Mouse (Mus musculus): ENCODE results near the gene Pxmp4. TPM values are rescaled to one million over a fixed set of nuclear protein-coding genes. Genes with fewer than 3 reads are reported as not detected.
A peak's percentile ranks its signal among the peaks of the same experiment; 100 is the strongest.

Gene Pxmp4
- polyA plus RNA-seq, 1 experiment from 2014 or later: 17.0 TPM

DNA sequence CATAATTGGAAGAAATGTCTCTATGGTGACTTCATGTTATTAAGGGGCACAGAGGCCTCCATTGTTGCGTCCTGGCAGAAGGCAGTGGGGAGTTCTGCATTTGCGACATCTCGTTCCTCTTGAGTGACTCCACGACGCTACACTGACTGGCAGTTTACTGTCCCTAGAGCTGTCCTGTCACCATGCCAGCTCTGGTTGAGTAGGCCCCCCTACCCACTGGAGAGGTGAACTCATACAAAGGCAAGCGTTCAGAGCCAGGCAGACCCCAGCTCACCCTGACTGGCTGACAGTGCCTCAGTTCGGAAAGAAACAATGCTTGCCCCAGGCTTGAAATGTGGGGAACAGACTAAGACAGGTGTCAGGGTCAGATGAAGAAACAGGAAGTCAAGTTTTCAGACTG lies 29.2 kb downstream of the Pxmp4 start:
- in situ Hi-C loops (cut with MboI; ENCODE audit: low pct_unique_long_range_greater_than_20kb): no loop called here
- no peaks in the 10 kb centered on the region for H3K27me3 ChIP-seq
- DNase-seq (ENCODE audit: low read depth, low spot score) (no peak), ATAC-seq (no peak)
- ChIA-PET POLR2A (no interaction called here), CTCF (no interaction called here)
- no peak for TF ChIP-seq CTCF (IDR thresholded peaks at IDR 0.05)

DNA sequence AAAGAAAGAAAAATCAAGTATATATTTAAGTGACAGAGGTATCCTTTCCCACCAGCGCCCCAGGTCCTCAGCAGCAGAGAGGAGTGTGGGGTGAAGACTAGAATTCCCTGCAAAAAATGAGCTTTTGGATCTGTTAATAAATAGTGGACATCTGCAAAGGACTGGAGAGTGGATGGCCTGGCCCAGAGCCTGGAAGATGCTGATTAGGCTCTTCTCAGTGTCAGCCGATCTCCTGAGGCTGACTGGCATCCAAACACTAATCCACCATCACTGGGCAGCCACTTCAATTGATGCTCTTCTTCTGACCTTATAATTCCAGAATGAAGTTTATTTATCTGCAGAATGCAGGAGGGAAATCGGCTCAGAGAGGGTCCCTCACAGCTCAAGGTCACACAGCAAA lies 30.5 kb downstream of the Pxmp4 start:
- DNase-seq (ENCODE audit: low read depth, low spot score) (no peak), ATAC-seq (no peak)
- TF ChIP-seq CTCF (IDR thresholded peaks at IDR 0.05): no peak
- ChIA-PET CTCF (interaction anchor here (0.7 kb wide), 1 partner anchor 25 kb away, joined by 3 read pairs; no protein-coding TSS in a partner anchor), POLR2A (no interaction called here)
- in situ Hi-C loops (cut with MboI; ENCODE audit: low pct_unique_long_range_greater_than_20kb): no loop called here
- no peaks in the 10 kb centered on the region for H3K27me3 ChIP-seq

DNA sequence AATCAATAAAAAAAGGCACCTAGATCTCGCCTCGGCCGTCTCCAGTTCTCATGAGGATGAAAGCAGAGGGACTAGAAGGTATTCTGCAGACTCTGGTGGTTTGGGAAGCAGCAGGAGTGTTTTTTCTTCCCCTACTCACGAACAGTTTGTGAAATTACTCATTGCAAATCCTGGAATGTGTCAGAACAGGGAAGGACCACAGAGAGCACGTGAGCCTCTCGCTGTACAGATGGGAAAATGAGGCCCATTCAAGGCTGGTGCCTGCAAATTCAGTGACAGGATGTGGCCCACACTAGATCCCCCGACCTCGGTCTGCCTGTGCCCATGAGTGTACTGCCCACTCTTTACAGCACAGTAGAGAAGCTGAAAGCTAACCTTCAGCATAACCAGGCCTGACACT lies 31.5 kb downstream of the Pxmp4 start:
- H3K27me3 ChIP-seq: no peaks in the 10 kb centered on the region
- ChIA-PET CTCF (no interaction called here), POLR2A (interaction anchor here (0.6 kb wide), 1 partner anchor 23 kb away, joined by 3 read pairs; no protein-coding TSS in a partner anchor)
- ATAC-seq (no peak), DNase-seq (ENCODE audit: low read depth, low spot score) (no peak)
- no peak for TF ChIP-seq CTCF (IDR thresholded peaks at IDR 0.05)
- in situ Hi-C loops (cut with MboI; ENCODE audit: low pct_unique_long_range_greater_than_20kb): no loop called here

DNA sequence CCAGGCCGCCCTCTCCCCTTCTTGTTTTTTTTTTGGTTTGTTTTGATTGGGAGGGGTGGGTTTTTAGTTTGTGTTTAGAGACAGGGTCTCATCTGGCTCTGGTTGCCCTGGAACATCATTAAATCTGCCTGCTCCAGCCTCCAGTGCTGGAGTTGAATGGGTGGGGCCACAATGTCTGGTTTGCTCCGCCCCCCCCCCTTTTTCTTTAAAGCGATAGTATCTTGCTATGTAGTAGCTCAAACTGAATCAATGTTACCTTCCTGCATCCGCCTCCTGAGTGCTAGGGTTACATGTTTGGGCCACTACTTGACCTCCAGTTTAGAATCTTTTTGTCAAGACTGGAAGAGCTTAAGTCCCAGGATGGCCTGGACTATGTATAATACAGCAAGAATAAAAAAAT lies 32.2 kb downstream of the Pxmp4 start:
- POLR2A ChIA-PET: interaction anchor here (0.6 kb wide), 1 partner anchor 73 kb away, joined by 5 read pairs; no protein-coding TSS in a partner anchor
- CTCF ChIA-PET: no interaction called here
- no peaks in the 10 kb centered on the region for H3K27me3 ChIP-seq
- ATAC-seq (no peak), DNase-seq (ENCODE audit: low read depth, low spot score) (no peak)
- no peak for TF ChIP-seq CTCF (IDR thresholded peaks at IDR 0.05)
- in situ Hi-C loops (cut with MboI; ENCODE audit: low pct_unique_long_range_greater_than_20kb): no loop called here

DNA sequence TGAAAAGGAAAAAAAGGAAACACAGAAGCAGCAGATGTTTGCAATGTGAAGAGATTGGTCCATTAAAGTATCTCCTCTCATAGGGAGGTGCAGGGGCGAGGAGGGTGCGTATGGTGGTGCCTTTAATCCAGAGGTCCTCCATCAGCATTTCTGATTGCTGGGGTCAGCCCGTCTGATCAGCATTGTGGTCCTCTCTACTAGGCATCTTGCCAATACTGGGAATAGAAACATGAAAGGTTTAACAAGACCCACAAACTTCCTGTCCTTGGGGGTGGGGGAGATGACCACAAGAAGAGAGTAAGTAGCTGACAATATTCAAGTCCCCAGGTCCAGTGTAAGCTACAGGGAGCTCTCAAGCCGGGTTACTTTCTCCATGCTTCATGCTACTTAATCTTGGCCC lies 32.8 kb downstream of the Pxmp4 start:
- POLR2A ChIA-PET: no interaction called here
- ATAC-seq (no peak), DNase-seq (ENCODE audit: low read depth, low spot score) (no peak)
- TF ChIP-seq CTCF (IDR thresholded peaks at IDR 0.05): no peak
- no peaks in the 10 kb centered on the region for H3K27me3 ChIP-seq
- in situ Hi-C loops (cut with MboI; ENCODE audit: low pct_unique_long_range_greater_than_20kb): no loop called here
- CTCF ChIA-PET: no interaction called here

DNA sequence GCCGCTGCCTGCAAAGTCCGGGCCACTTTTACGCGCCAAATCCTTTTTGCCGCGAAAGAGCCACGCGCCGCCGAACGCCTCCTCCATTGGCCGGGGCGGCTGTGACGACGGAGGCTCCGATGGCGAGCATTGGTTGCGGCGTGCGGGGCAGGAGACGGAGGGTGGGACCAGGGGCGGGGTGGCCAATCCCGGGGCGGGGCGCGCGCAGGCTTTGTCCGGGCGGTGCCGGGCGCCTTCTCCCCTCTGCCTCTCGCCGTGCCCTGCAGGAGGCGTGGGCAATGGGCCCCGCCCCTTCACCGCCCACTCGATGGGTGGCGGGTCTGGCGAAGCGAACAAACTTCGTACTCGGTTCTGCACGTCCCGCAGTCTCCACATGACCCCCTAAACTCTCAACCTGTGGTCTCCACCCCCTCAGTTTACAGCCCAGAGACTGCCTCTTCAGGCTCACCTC lies 33.6 kb downstream of the Pxmp4 start, which contains the start of gene E2f1:
Gene E2f1 (minus strand): TSS at position 57 of the 451 bp plus-strand sequence.
- DNase-seq (ENCODE audit: low read depth, low spot score): peak; percentile 59
- ChIA-PET CTCF (no interaction called here), POLR2A (no interaction called here)
- no peaks in the 10 kb centered on the region for H3K27me3 ChIP-seq
- TF ChIP-seq CTCF (IDR thresholded peaks at IDR 0.05): no peak
- peak; percentile 94 for ATAC-seq
- in situ Hi-C loops (cut with MboI; ENCODE audit: low pct_unique_long_range_greater_than_20kb): no loop called here

DNA sequence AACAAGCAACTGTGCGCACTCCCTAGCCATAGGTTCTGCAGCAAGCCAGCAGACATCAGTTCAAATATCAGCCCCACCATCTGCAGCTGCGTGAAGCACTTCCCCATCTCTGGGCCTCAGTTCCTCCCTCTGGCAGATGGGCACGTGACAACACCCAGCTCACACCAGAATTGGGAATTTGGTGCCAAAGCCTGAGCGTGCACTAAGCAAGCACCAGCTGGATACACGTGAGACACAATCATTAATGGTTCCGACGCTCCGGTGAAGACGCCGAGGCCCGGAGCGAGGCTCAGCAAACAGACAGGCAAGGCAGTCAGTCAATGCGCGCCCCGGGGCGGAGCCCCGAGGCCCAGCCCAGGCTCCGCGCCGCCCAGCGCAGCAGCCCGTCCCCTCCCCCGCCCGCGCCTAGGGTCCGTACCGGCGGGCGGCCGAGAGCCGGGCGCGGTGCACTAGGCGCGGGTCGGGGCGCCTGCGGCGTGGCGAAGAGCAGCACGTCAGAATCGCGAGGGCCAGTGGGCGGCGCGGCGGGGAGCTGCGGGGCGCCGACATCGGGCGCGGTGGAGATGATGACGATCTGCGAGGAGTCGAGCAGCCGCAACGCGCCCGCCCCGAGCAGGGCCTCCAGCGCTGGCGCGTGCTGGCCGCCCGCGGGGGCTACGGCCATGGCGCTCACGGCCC lies 34.3 kb downstream of the Pxmp4 start:
- CTCF ChIA-PET: interaction anchor here (0.9 to 1.1 kb wide), 2 partner anchors 25 to 45 kb away, joined by 3 to 5 read pairs; no protein-coding TSS in a partner anchor
- POLR2A ChIA-PET: interaction anchor here (0.6 to 1.2 kb wide), 4 partner anchors 19 to 49 kb away, joined by 3 to 4 read pairs (median 3); no protein-coding TSS in a partner anchor
- no peaks in the 10 kb centered on the region for H3K27me3 ChIP-seq
- TF ChIP-seq CTCF (IDR thresholded peaks at IDR 0.05): no peak
- peak; percentile 58 for ATAC-seq
- in situ Hi-C loops (cut with MboI; ENCODE audit: low pct_unique_long_range_greater_than_20kb): no loop called here
- no peak for DNase-seq (ENCODE audit: low read depth, low spot score)

DNA sequence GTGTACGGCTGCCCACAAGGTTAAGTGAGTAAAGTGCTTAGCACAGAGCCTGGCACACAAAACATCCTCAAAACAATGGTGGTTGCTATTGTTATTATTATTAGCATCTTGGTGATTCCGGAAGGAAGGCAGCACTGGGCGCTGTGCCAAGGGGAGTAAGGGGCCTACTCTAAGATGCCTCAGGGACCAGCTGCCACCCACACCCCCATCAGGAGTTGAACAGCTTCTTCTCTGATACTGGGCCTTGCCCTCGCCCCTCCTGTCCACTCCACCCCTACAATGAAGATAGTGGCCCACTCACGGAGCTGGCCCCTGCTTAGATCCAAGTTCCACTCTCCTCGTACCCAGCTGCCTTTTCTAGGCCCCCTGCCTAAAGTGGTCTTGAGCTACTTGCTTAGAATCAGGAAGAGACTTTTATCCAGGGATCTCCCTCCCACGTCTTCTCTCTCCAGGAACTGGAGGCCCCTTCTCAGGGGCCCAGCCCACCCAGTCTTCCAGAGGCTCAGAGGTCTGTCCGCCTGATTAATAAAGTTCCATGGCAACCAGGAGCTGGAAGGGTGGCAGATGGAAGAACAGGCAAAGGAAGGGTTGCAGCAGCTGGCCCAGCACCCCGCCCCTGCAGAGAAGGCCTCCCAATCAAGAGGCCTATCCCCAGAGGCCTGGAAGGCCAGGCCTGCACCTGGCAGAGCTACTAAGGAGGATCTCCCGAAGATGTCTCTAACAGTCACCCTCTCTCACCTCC lies 35.0 kb downstream of the Pxmp4 start:
- in situ Hi-C loops (cut with MboI; ENCODE audit: low pct_unique_long_range_greater_than_20kb): no loop called here
- DNase-seq (ENCODE audit: low read depth, low spot score) (no peak), ATAC-seq (peak; percentile 9)
- CTCF ChIA-PET: interaction anchor here (0.9 to 1.1 kb wide), 2 partner anchors 25 to 45 kb away, joined by 3 to 5 read pairs; no protein-coding TSS in a partner anchor
- no peak for TF ChIP-seq CTCF (IDR thresholded peaks at IDR 0.05)
- no peaks in the 10 kb centered on the region for H3K27me3 ChIP-seq
- POLR2A ChIA-PET: interaction anchor here (0.6 to 1.2 kb wide), 4 partner anchors 19 to 49 kb away, joined by 3 to 4 read pairs (median 3); no protein-coding TSS in a partner anchor

DNA sequence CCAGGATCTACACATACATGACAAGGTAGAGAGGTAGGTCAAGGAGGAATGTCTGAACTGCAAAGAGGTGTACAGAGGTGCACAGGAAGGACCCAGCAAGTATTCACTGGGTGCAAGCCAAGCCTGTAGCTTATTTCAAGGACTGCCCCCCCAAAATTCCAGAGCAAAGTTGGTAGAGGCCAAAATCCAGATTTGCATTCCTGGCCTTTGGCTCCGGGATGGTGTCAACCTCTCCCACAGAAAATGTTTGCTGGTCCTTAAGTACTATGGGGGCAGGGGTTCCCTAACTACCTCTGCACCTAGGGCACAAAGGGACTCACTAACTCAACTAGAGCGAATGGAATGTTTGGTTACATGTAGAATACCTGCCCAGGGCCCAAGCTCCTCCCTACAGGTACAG lies 35.7 kb downstream of the Pxmp4 start:
- DNase-seq (ENCODE audit: low read depth, low spot score) (no peak), ATAC-seq (no peak)
- in situ Hi-C loops (cut with MboI; ENCODE audit: low pct_unique_long_range_greater_than_20kb): no loop called here
- ChIA-PET POLR2A (interaction anchor here (1.1 kb wide), 1 partner anchor 18 kb away, joined by 3 read pairs; no protein-coding TSS in a partner anchor), CTCF (interaction anchor here (1.1 kb wide), 1 partner anchor 26 kb away, joined by 3 read pairs; no protein-coding TSS in a partner anchor)
- no peak for TF ChIP-seq CTCF (IDR thresholded peaks at IDR 0.05)
- H3K27me3 ChIP-seq: no peaks in the 10 kb centered on the region

DNA sequence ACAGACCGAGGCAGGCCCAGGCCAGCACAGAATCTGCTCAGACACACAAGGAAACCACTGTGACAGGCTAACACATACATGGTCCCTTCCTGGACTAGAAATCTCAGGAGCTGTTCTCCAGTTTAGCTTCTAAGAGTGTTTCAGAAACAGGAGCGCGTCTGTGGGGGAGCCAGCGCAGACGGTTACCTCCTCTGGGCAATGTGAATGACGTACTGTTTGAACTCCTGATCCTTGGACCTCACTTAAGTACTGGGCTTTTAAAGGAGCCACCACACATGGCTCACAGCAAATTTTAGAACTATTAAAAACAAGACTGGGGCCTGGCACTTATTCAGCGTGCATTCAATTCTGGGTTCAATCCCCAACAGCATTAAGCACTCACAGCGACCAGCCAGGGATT lies 36.9 kb downstream of the Pxmp4 start:
- H3K27me3 ChIP-seq: no peaks in the 10 kb centered on the region
- ChIA-PET CTCF (interaction anchor here (0.8 kb wide), 1 partner anchor 46 kb away, joined by 3 read pairs; no protein-coding TSS in a partner anchor), POLR2A (interaction anchor here (1.0 kb wide), 1 partner anchor 29 kb away, joined by 3 read pairs; no protein-coding TSS in a partner anchor)
- no peak for ATAC-seq
- DNase-seq (ENCODE audit: low read depth, low spot score): no peak
- in situ Hi-C loops (cut with MboI; ENCODE audit: low pct_unique_long_range_greater_than_20kb): no loop called here
- TF ChIP-seq CTCF (IDR thresholded peaks at IDR 0.05): no peak

Data from Patski (cell line).